Mouse (Mus musculus) left cerebral cortex, adult 11 months (tissue): ENCODE data around the gene Mcl1.
A peak's percentile ranks its signal among the peaks of the same experiment; 100 is the strongest.
"Not testable (repeated sequence)": the region's sequence is repeated elsewhere in the genome, so short reads cannot be mapped to it uniquely, and the experiment has no call there.

Experiments used
- DNase-seq: peaks from one replicate; pipeline ENCODE4 v3.0.0; 2022; ENCODE audit warnings: low spot score

The Mcl1 gene

GRCm38 (mm10) chr3:95658236-95658867 lies at the start of gene Mcl1:
Gene Mcl1, plus strand, starts transcription at chr3:95658788.
- peak; percentile 86 for DNase-seq

DNA sequence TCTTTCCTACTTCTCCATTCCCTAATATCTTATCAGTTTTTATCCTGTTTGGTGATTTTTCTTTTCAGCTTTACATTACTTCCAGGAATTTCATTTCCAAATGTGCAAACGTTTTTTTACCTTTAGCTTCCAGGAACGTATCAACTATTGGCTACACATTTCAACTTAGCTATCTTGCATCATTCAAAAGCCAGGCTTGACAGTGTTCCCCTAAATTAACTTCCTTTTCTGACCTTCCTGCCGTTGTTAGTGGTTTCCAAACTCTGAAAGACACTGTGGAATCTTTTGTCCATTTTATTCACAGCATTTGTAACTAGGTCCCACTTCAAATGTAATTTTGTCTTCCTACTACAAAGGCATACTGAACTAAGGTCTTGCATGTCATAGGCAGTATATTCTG lies 49.4 kb upstream of the Mcl1 start:
- no peak for DNase-seq

GRCm38 (mm10) chr3:95613996-95614395 lies 44.6 kb upstream of the Mcl1 start:
- no peak for DNase-seq

DNA sequence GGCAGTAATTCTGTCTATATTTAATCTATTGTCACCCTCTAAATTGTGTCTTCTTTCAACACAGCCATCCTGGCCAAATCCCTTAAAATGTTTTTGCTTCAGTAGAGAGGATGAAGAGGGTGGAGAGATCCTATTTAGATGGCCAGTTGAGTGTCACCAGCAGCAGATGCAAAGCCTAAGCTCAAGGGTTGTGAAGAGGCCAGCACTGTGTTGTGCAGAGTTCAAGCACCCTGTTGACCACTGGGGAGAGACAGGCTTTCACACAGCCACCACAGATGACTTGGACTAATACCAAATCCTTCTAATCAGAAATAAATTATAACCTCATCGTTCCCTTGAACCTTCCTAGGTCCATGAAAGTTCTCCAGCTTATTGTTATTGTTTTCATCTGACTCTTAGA lies 40.1 kb upstream of the Mcl1 start:
- DNase-seq = no peak

DNA sequence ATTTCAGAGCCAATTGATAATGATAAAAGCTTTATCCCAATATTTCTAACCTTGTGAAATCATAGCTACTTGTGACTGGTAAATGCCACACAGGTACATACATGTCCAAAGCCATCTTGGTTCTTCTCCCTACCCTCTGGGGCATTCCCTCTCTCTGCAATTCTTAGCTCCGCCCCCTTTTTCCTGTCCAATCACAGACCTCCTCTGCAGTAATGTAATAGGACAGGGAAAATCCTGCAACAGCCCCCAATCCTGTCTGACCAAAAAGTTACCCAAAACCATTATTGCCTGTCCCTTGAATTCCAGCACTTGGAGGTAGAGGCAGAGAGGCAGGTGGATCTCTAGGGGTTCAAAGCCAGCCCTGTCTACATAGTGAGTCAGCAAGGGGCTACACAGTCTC lies 37.3 kb upstream of the Mcl1 start:
- DNase-seq = no peak

DNA sequence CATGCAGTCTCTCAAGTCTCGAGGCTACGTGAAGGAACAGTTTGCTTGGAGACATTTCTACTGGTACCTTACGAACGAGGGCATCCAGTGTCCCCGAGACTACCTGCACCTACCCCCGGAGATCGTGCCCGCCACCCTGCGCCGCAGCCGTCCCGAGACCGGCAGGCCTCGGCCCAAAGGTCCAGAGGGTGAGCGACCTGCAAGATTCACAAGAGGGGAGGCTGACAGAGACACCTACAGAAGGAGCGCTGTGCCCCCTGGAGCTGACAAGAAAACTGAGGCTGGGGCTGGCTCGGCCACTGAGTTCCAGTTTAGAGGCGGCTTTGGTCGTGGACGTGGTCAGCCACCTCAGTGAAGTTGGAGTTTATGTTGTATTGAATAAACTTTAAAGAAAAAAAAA lies 36.2 kb upstream of the Mcl1 start:
- DNase-seq = not testable (repeated sequence)

DNA sequence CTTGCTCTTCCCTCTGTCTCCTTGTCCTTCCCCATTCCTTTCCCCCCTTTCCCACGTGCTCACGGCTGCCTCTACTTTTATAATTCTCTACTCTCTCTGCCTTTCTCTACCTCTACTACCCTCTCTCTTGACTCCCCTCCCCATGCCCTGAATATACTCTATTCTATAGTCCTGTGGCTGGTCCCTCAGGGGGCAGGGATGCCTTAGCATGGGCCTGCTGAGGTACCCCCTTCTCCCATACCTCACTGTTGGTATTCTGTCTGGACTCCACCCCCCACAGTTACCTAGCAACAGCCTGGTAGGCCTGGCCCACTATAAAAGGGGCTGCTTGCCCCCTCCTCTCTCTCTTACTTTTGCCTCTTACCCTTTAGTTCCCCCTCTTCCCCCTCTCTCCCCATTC lies 35.0 kb upstream of the Mcl1 start:
- no peak for DNase-seq

GRCm38 (mm10) chr3:95623991-95624515 lies 34.5 kb upstream of the Mcl1 start:
- not testable (repeated sequence) for DNase-seq

DNA sequence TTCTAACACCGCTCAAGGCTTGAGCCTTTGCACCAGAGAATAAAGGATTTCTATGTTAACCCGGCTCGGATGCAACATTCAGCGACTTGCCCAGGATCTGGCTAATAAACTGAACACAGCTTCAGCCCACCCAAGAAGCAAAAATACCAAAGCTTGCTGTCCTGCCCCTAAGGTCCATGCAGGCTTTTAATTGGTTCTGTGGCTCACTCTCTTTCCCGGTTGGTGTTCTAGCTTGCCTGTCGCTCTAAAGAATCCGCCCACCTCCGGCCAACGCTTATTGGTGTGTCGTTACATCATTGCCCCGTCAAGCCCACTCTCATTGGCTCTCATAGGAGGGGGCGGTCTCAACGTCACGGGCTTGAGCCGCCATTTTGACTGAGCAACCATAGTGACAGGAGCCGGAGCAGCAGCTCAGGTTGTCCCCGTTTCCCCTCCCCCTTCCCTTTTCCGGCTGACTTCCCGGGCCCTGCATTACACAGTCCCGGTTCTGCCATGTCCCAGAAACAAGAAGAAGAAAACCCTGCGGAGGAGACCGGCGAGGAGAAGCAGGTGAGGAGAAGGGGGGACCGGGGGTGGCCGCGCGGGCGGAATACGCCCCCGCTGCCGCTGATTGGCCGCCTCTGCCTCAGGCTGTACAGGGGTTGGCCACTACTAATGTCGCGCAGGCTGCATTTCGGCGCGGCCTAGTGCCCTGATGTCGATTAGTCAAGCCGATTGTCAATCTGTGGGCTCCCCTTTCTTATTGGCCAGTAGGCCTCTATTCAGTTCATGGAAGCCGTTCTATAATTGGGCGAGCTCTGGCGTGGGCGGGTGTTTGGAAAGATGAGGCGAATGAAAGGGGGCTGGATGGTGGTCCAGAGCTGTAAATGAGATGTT lies 33.7 kb upstream of the Mcl1 start, which contains the start of gene Ensa:
Gene Ensa, plus strand, starts transcription at position 366 of the 876 bp plus-strand sequence.
- peak; percentile 99 for DNase-seq

DNA sequence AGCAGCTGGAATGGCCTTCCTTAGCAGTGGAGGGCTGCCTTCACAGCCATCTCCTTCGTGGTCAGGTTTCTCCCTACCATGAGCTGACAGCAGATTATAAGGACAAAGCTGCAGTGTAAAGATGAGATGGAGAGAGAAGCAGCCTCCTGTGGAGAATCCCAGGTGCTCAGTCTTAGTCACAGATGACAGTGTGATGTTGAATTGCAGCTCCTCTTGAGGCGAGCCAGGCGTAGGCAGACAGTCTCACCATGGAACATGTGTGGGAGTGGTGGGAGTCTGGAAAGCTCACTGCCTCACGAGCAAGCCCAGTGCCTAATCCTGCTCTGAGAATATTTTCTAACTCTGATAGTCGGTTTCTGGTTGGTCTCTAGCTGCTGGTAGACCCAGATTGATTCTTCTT lies 30.8 kb upstream of the Mcl1 start:
- DNase-seq = peak; percentile 76

GRCm38 (mm10) chr3:95629755-95630154 lies 28.8 kb upstream of the Mcl1 start:
- peak; percentile 67 for DNase-seq

- DNase-seq = no peak
These were observed 27.7 kb upstream of the Mcl1 start for GRCm38 (mm10) chr3:95630856-95631255.

DNA sequence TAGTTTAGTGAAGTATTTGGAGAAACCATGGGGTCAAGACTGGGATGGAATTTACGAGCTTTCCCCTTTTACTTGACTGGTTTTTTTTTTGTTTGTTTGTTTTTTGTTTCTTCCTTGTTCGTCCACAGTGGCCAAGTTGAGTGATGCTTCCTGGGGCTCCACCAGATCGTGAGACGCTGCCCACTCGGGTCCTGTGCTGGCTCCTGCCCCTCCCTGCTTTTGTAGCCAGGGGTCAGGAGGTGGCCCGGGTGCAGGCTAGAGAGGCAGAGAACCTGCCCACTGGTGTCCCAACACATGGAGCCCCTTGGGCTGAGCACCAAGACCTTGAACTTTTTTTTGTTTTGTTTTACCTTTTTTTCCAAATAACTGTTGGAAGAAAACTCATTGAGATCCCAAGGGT lies 27.3 kb upstream of the Mcl1 start:
- DNase-seq = no peak

DNA sequence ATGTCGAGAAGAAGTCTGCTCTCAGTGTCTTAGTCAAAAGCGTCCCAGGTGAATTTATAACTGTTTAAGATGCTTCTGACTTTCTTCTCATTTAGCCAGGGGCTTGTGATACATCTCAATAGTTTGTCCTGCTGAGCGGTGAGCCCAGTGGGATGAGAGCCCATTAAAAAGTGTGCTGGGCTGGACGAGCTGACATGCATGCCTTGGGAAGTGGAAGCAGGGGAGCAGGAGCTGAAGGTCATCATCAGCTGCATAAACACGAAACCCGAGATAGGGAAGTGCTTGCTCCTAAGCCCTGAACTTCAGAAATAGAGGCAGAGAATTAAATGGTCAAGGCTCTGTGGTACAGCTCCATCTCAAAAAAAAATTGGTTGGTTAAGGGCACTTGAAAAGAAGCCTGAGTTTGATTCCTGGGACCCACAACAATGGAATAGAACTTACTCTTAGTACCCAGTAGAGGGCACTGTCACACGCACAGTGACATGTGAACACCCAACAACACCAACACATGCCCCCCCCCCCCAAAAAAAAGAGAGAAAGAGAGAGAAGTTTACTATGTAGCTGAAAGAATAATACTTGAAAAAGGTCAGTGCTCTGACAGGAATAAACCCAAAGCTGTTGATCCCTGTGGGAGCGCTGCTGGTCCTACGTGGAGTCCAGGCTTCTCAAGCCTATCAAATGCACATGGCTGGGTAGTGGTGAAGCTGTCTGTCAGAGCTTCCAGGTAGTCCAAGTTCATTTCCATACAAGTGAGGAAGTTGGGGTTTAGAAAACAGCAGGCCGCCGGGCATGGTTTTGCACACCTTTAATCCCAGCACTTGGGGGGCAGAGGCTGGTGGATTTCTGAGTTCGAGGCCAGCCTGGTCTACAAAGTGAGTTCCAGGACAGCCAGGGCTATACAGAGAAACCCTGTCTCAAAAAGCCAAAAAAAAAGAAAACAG lies 25.7 kb upstream of the Mcl1 start:
- no peak for DNase-seq

GRCm38 (mm10) chr3:95635636-95636035 lies 23.0 kb upstream of the Mcl1 start:
- no peak for DNase-seq

GRCm38 (mm10) chr3:95636072-95636471 lies 22.5 kb upstream of the Mcl1 start:
- no peak for DNase-seq

- no peak for DNase-seq
These were observed 18.9 kb upstream of the Mcl1 start for GRCm38 (mm10) chr3:95639694-95640093.

DNA sequence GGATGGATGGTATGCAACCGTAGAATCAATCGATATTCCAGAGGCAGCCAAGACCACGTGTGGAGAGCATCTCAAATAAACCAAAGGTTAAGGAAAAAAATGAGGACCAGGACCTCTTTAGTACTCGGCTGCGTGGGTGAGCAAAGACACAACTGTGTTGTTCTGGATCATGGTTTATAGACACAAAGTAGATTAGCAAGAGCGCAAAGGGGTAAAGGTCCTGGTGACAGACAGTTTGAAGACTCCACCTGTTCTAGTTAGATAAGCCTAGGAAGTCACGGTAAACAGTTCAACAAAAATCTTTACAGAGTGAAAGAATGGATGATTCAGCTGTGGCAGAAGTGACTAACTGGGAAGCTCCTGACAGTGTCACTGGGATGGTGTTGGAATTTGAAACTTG lies 15.5 kb upstream of the Mcl1 start:
- DNase-seq = no peak

- no peak for DNase-seq
These were observed 13.0 kb upstream of the Mcl1 start for GRCm38 (mm10) chr3:95645313-95646235.

DNA sequence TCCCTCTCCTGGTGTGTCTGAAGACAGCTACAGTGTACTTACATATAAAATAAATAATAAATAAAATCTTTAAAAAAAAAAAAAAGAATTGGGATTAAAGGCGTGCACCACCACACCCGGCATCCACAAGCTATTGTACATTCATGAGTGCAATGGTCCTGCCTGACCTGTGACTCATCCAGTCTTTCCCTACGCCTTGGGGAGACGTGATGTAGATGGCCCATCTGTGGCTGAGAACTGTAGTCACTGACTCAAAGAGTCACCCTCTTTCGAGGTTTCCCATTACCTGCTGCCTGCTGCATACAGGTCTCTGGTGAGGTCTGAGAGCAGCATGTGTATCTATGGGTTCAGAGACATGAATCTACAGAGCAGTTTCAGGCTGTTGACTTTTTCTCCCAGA lies 10.6 kb upstream of the Mcl1 start:
- DNase-seq = no peak
